Comparison of ENCODE assay signal across 8 mouse cellular contexts in the genomic region with DNA sequence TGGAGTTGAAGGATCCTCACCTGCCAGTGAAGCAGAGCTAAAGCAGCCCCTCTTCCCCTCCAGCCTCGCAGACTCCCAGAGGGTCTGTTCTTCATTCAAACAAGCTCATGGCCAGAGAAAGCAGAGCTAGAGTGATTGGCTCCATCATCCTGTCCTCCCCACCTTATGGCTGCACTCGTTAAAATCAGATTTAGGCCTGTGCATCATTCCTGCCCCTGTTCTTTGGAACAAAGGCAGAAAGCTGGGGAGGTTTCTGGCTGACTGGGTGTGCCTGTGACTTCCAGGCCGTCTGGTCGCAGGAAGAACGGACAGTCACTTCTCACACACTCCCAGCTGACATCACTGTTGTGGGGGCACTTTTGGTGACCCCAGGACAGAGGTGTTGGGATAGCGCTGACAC. TPM values are rescaled to one million over a fixed set of nuclear protein-coding genes. Genes with fewer than 3 reads are reported as not detected.
A peak's percentile ranks its signal among the peaks of the same experiment; 100 is the strongest.
DNase-seq lines count a peak whose midpoint lies in the region; ATAC-seq and TF ChIP-seq lines count a peak whose summit lies in the region.

No protein-coding gene starts in this region.

- no peak for DNase-seq in gastrocnemius, adult 2 months
- no peak for DNase-seq in gastrocnemius, postnatal 25 days
- no peak for DNase-seq in heart, adult 2 months
- DNase-seq in adrenal gland, postnatal 36 days = no peak
- no peak for DNase-seq in cerebellum, adult 9-11 months

- WGBS in hindbrain, embryonic 16.5 days = 42% methylated on average over 6 of the region's 6 CpGs
- 45% methylated on average over 6 of the region's 6 CpGs for WGBS in midbrain, embryonic 13.5 days
- WGBS in heart, adult 2 months = 81% methylated on average over 6 of the region's 6 CpGs

- no peaks in the 10 kb centered on the region for H3K9me3 ChIP-seq in hindbrain, embryonic 16.5 days (ENCODE audit: control insufficient read depth, low read length)
- no peaks in the 10 kb centered on the region for H3K9me3 ChIP-seq in midbrain, embryonic 13.5 days

- no peak for TF ChIP-seq EP300 in heart, adult 2 months (IDR thresholded peaks at IDR 0.05; ENCODE audit: insufficient read depth, low read depth, low read length)

- H3K36me3 ChIP-seq in hindbrain, embryonic 16.5 days (ENCODE audit: control insufficient read depth, insufficient read depth, low read length) = peaks cover 11% of the 10 kb centered on the region
- peaks cover 40% of the 10 kb centered on the region for H3K36me3 ChIP-seq in midbrain, embryonic 13.5 days
- H3K36me3 ChIP-seq in heart, adult 2 months (ENCODE audit: control insufficient read depth, insufficient read depth, low read length) = no peaks in the 10 kb centered on the region; the same call in 1 of the 2 replicates

- ATAC-seq in hindbrain, embryonic 16.5 days = no peak
- ATAC-seq in midbrain, embryonic 13.5 days = no peak

- H3K4me1 ChIP-seq in cortical plate, adult 2 months (ENCODE audit: control insufficient read depth, insufficient read depth, low read length) = 0 out of 2 replicates have a peak, but pooled peaks cover 1% of the 10 kb centered on the region
- peaks cover 63% of the 10 kb centered on the region for H3K4me1 ChIP-seq in hindbrain, embryonic 16.5 days (ENCODE audit: control insufficient read depth, insufficient read depth, low read depth, low read length)
- peaks cover 77% of the 10 kb centered on the region for H3K4me1 ChIP-seq in midbrain, embryonic 13.5 days (replicated peaks)
- peaks cover 2% of the 10 kb centered on the region for H3K4me1 ChIP-seq in heart, adult 2 months (ENCODE audit: control insufficient read depth, insufficient read depth, low read length)

- peak overlapping the region; percentile 94 for H3K9ac ChIP-seq in hindbrain, embryonic 16.5 days (ENCODE audit: low read depth, low read length)
- H3K9ac ChIP-seq in midbrain, embryonic 13.5 days (replicated peaks) = peak overlapping the region; percentile 92
- H3K9ac ChIP-seq in heart, adult 2 months (ENCODE audit: low read depth, low read length) = no peak overlapping the region

- peak overlapping the region; percentile 91 for H3K4me3 ChIP-seq in gastrocnemius, adult 2 months
- H3K4me3 ChIP-seq in cortical plate, adult 2 months (ENCODE audit: insufficient read depth, low read length) = peak overlapping the region; percentile 82; the same call in 1 of the 2 replicates
- peak overlapping the region; percentile 81 for H3K4me3 ChIP-seq in hindbrain, embryonic 16.5 days (ENCODE audit: low read length)
- peak overlapping the region; percentile 81 for H3K4me3 ChIP-seq in midbrain, embryonic 13.5 days (replicated peaks)
- H3K4me3 ChIP-seq in heart, adult 2 months = no peak overlapping the region

- H3K27ac ChIP-seq in gastrocnemius, adult 2 months = peak overlapping the region; percentile 97
- no peak overlapping the region for H3K27ac ChIP-seq in cortical plate, adult 2 months (ENCODE audit: insufficient read depth, low read length)
- peak overlapping the region; percentile 97 for H3K27ac ChIP-seq in hindbrain, embryonic 16.5 days (ENCODE audit: low read depth, low read length)
- H3K27ac ChIP-seq in midbrain, embryonic 13.5 days = peak overlapping the region; percentile 97
- H3K27ac ChIP-seq in heart, adult 2 months = no peak overlapping the region

- H3K27me3 ChIP-seq in hindbrain, embryonic 16.5 days (replicated peaks; ENCODE audit: control insufficient read depth, insufficient read depth, low read length) = no peaks in the 10 kb centered on the region
- H3K27me3 ChIP-seq in midbrain, embryonic 13.5 days = peaks cover 6% of the 10 kb centered on the region; the same call in 1 of the 2 replicates
- H3K27me3 ChIP-seq in heart, adult 2 months (ENCODE audit: control insufficient read depth, insufficient read depth, low read length) = no peaks in the 10 kb centered on the region

- no peak for TF ChIP-seq CTCF in gastrocnemius, adult 2 months (IDR thresholded peaks at IDR 0.05)
- no peak for TF ChIP-seq CTCF in cortical plate, adult 2 months (IDR thresholded peaks at IDR 0.05; ENCODE audit: extremely low read depth, insufficient read depth, low read length)
- TF ChIP-seq CTCF in heart, adult 2 months (IDR thresholded peaks at IDR 0.05) = no peak

- H3K4me2 ChIP-seq in hindbrain, embryonic 16.5 days (ENCODE audit: low read length) = peak overlapping the region; percentile 83
- H3K4me2 ChIP-seq in midbrain, embryonic 13.5 days (replicated peaks) = peak overlapping the region; percentile 61

- TF ChIP-seq POLR2A in cortical plate, adult 2 months (IDR thresholded peaks at IDR 0.05; ENCODE audit: extremely low read depth, insufficient read depth, low read length) = no peak
- TF ChIP-seq POLR2A in heart, adult 2 months (IDR thresholded peaks at IDR 0.05; ENCODE audit: insufficient read depth, low read depth, low read length) = no peak

- intact Hi-C loops in gastrocnemius, adult 2 months (cut with DNase I) = no loop called here
- intact Hi-C loops in heart, adult 2 months (cut with DNase I) = no loop called here

- no peaks in the 10 kb centered on the region for H3K79me2 ChIP-seq in heart, adult 2 months (replicated peaks; ENCODE audit: control insufficient read depth, insufficient read depth, low read length)

RNA-seq across cellular contexts. Expression of a gene that starts 2.8 kb away (rescaled TPM):
- 10 to 100 TPM; 16.8 to 21.3 TPM for total RNA-seq in gastrocnemius, adult 2 months (2021)
- 10 to 100 TPM; 14.2 to 19.2 TPM for total RNA-seq in gastrocnemius, postnatal 25 days (2021)
- 26.0 and 28.5 TPM in 2 replicates for polyA plus RNA-seq in cortical plate, adult 2 months (2012; rRNA removed)
- polyA plus RNA-seq in hindbrain, embryonic 16.5 days (2015; fragmentation: Nextera tagmentation; extraction: Ambion mirVana) = 44.0 and 48.9 TPM in 2 replicates
- polyA plus RNA-seq in midbrain, embryonic 13.5 days (2015; fragmentation: Nextera tagmentation; extraction: Ambion mirVana) = 32.9 and 38.0 TPM in 2 replicates
- 10 to 100 TPM; 11.3 to 14.7 TPM for total RNA-seq in heart, adult 2 months (2021)
- polyA plus RNA-seq in heart, adult 2 months (2012; rRNA removed) = 10.0 and 11.0 TPM in 2 replicates
- 10 to 100 TPM; 12.2 to 12.5 TPM for total RNA-seq in adrenal gland, postnatal 36 days (2021)

Comparison
In these comparisons a context has a peak if more than half of its experiments do, and no peak if none do; other contexts are left out.
1. H3K27ac ChIP-seq: peak in gastrocnemius, adult 2 months (single experiment), hindbrain, embryonic 16.5 days (single experiment) and midbrain, embryonic 13.5 days (single experiment); none in cortical plate, adult 2 months (single experiment) and heart, adult 2 months (single experiment).